Mouse (Mus musculus): Measurements from ENCODE around the gene Col4a2.

Col4a2 gene

GRCm38 (mm10) chr8:11385272-11385905 is 72.8 kb downstream of the Col4a2 start:
- DNase-seq (ENCODE audit: low spot score), result no peak

GRCm38 (mm10) chr8:11387282-11387681 is 74.7 kb downstream of the Col4a2 start:
- DNase-seq (ENCODE audit: low spot score), result no peak

- no peak for DNase-seq (ENCODE audit: low spot score)
Observed at GRCm38 (mm10) chr8:11389275-11390050, 76.9 kb downstream of the Col4a2 start.

GRCm38 (mm10) chr8:11392739-11393138 is 80.1 kb downstream of the Col4a2 start:
- DNase-seq (ENCODE audit: low spot score), result no peak

- DNase-seq (ENCODE audit: low spot score), result no peak
Observed at GRCm38 (mm10) chr8:11393161-11393560, 80.6 kb downstream of the Col4a2 start.

- DNase-seq (ENCODE audit: low spot score), result no peak
Observed at GRCm38 (mm10) chr8:11393607-11394006, 81.0 kb downstream of the Col4a2 start.

GRCm38 (mm10) chr8:11394773-11395172 is 82.2 kb downstream of the Col4a2 start:
- no peak for DNase-seq (ENCODE audit: low spot score)

GRCm38 (mm10) chr8:11395601-11396000 is 83.0 kb downstream of the Col4a2 start:
- DNase-seq (ENCODE audit: low spot score), result no peak

- no peak for DNase-seq (ENCODE audit: low spot score)
Observed at GRCm38 (mm10) chr8:11396111-11396510, 83.5 kb downstream of the Col4a2 start.

- DNase-seq (ENCODE audit: low spot score), result no peak
Observed at GRCm38 (mm10) chr8:11397126-11397525, 84.5 kb downstream of the Col4a2 start.

GRCm38 (mm10) chr8:11399706-11400105 is 87.1 kb downstream of the Col4a2 start:
- no peak for DNase-seq (ENCODE audit: low spot score)

GRCm38 (mm10) chr8:11400244-11400643 is 87.6 kb downstream of the Col4a2 start:
- DNase-seq (ENCODE audit: low spot score), result no peak

GRCm38 (mm10) chr8:11401183-11401582 is 88.6 kb downstream of the Col4a2 start:
- DNase-seq (ENCODE audit: low spot score), result no peak

GRCm38 (mm10) chr8:11402220-11402619 is 89.6 kb downstream of the Col4a2 start:
- no peak for DNase-seq (ENCODE audit: low spot score)

GRCm38 (mm10) chr8:11403813-11404212 is 91.2 kb downstream of the Col4a2 start:
- no peak for DNase-seq (ENCODE audit: low spot score)

- DNase-seq (ENCODE audit: low spot score), result no peak
Observed at GRCm38 (mm10) chr8:11404614-11405013, 92.0 kb downstream of the Col4a2 start.

GRCm38 (mm10) chr8:11405722-11406481 is 93.3 kb downstream of the Col4a2 start:
- DNase-seq (ENCODE audit: low spot score), result no peak

GRCm38 (mm10) chr8:11411504-11412124 is 99.0 kb downstream of the Col4a2 start:
- DNase-seq (ENCODE audit: low spot score), result no peak

- DNase-seq (ENCODE audit: low spot score), result no peak
Observed at GRCm38 (mm10) chr8:11412450-11412849, 99.8 kb downstream of the Col4a2 start.

GRCm38 (mm10) chr8:11414304-11414703 is 101.7 kb downstream of the Col4a2 start:
- DNase-seq (ENCODE audit: low spot score), result no peak

- DNase-seq (ENCODE audit: low spot score), result no peak
Observed at GRCm38 (mm10) chr8:11415089-11415488, 102.5 kb downstream of the Col4a2 start.

GRCm38 (mm10) chr8:11417762-11418161 is 105.2 kb downstream of the Col4a2 start:
- DNase-seq (ENCODE audit: low spot score), result no peak
